Mouse (Mus musculus) forebrain, embryonic 10.5 days (tissue): Measurements from ENCODE around the gene Trpm5. TPM values are rescaled to one million over a fixed set of nuclear protein-coding genes. Genes with fewer than 3 reads are reported as not detected.

ENCODE experiments used
- DNase-seq: peaks from one replicate; pipeline ENCODE4 v3.0.0-alpha.2; 2017; ENCODE audit warnings: low spot score; ENCODE audit errors: extremely low spot score
- H3K27ac ChIP-seq: fragments of 300-500 bp; sonication (generic); 2 replicates; pipeline ENCODE4 v1.5.1; 2016; ENCODE audit warnings: mild to moderate bottlenecking
- H3K27me3 ChIP-seq: fragments of 300-500 bp; sonication (generic); 2 replicates; pipeline ENCODE4 v1.6.1; 2016; ENCODE audit warnings: mild to moderate bottlenecking; ENCODE audit not compliant: poor library complexity, severe bottlenecking
- H3K36me3 ChIP-seq: fragments of 300-500 bp; sonication (generic); replicated peaks from 2 replicates; pipeline ENCODE4 v1.6.1; 2016; ENCODE audit warnings: mild to moderate bottlenecking, moderate library complexity
- H3K4me1 ChIP-seq: fragments of 300-500 bp; sonication (generic); 2 replicates; pipeline ENCODE4 v1.6.1; 2016
- H3K4me3 ChIP-seq: fragments of 300-500 bp; sonication (generic); 2 replicates; pipeline ENCODE4 v1.5.1; 2016; ENCODE audit warnings: mild to moderate bottlenecking, moderate library complexity
- H3K9me3 ChIP-seq: fragments of 300-500 bp; sonication (generic); 2 replicates; pipeline ENCODE4 v1.6.1; 2016; ENCODE audit warnings: mild to moderate bottlenecking, moderate library complexity
- WGBS: fragments of 180-500 bp; shearing (Covaris S2); methylation state at CpG from one replicate; pipeline ENCODE4 v1.1.7; 2016; 5-methylcytosine and 5-hydroxymethylcytosine counted together
- polyA plus RNA-seq: library from polyadenylated mRNA; unstranded; fragments of >200 nt; fragmentation: Nextera tagmentation; extraction: Ambion mirVana; gene quantifications from 2 replicates; pipeline ENCODE4 v1.2.1, GENCODE M21; 2016

The Trpm5 gene
- polyA plus RNA-seq, 1 experiment from 2014 or later: 0.90 TPM

DNA sequence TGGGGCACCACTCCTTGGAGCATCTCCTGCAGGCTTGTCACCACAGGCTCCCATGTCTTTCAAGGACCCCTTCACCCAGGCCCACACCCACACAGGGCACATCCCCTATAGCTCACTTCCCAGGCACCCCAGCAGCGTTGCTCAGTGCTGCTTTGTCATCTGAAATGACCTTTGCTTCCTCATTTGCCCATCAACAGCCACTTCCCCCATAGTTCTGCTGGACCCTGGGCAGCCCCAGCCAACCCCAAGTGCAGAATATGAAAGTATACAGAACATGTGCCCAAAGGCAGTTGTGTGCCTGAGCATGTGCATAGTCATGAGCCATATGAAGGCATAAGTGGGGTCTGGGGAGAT is 1.1 kb upstream of the Trpm5 start:
- DNase-seq: no peak

DNA sequence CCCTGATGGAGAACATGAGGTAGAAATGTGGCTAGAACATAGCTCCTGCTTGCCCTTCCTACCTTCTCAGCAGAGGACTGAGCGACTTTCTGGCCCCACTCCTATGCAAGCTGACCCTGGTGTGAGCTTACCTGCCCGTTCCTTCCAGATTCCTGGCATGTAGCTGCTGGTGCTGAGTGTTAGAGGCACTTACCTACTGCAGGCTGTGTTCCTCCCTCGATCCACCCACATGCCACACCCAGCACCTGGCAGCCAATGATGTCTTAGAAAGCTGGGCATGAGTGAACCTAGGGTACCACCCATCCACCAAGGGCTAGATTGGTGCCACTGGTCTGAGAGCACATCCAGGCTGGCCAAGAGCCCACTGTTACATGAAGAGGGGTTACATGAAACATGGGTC is 595 bp downstream of the Trpm5 start:
- whole genome bisulfite sequencing: 75% methylated on average over 3 of the region's 3 CpGs
- Histone ChIP-seq H3K4me1 (peaks cover 6% of the 10 kb centered on the region; the same call in 1 of the 2 replicates), H3K36me3 (no peaks in the 10 kb centered on the region), H3K4me3 (no peak overlapping the region), H3K27me3 (peaks cover 34% of the 10 kb centered on the region), H3K9me3 (no peaks in the 10 kb centered on the region), H3K27ac (no peak overlapping the region)
- no peak for DNase-seq

More for the DNA sequence above, 1.1 kb upstream of the Trpm5 start:
- Histone ChIP-seq H3K9me3 (no peaks in the 10 kb centered on the region), H3K4me1 (peaks cover 8% of the 10 kb centered on the region; the same call in 1 of the 2 replicates), H3K27ac (no peak overlapping the region), H3K36me3 (no peaks in the 10 kb centered on the region), H3K4me3 (no peak overlapping the region), H3K27me3 (peaks cover 27% of the 10 kb centered on the region)
- WGBS: 60% methylated on average over 1 of the region's 1 CpGs

DNA sequence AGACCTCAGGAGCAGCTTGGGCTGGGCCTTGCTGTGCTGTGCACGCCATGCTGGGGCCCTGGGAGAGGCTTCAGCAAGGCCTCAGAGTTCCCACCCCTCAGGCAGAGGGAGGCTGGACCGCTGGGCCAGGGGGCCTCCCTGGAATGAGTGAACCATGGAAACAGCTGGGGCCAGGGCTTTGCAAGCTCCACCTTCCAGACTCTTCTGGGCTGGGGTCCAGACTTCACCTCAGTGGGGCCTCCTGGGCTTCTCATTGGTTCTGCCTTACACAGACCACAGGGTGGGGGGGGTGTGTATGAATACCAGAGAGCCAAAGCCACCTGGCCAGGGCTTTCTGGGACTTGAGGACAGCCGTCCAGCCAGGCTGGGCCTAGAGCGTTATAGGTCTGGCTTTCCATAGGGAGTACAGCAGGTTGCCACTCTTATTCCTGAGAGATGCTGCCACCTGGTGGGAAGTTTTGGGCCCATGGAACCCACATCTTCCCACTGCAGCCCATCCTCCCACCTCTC is 7.3 kb downstream of the Trpm5 start:
- H3K9me3 ChIP-seq: no peaks in the 10 kb centered on the region
- H3K27me3 ChIP-seq: peaks cover 12% of the 10 kb centered on the region; the same call in 1 of the 2 replicates
- peaks cover 8% of the 10 kb centered on the region for H3K4me1 ChIP-seq
- peak; percentile 36 for DNase-seq
- WGBS: 41% methylated on average over 4 of the region's 4 CpGs
- peak overlapping the region; percentile 53; the same call in 1 of the 2 replicates for H3K27ac ChIP-seq
- H3K36me3 ChIP-seq: no peaks in the 10 kb centered on the region
- H3K4me3 ChIP-seq: no peak overlapping the region

DNA sequence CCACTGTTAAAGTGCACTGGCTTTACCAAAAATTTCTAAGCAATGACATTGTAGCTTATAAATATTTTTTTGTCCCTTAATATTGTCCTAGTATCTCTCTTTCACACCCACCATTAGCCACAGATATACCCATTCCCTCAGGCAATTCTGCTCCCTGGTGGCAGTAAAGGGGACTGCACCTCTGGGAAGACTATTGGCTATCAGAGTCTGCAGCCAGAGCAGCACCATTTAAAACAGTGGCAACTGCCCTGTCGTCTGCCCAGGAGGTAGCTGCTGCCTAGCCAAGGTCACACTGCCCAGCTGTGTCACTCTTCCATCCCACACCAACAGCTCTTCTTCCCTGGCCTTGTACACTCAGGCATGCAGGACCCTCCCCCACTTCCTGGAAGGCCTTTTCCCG is 8.1 kb downstream of the Trpm5 start:
- H3K4me1 ChIP-seq: peaks cover 8% of the 10 kb centered on the region
- DNase-seq: peak; percentile 46
- H3K27me3 ChIP-seq: peaks cover 9% of the 10 kb centered on the region; the same call in 1 of the 2 replicates
- no peaks in the 10 kb centered on the region for H3K36me3 ChIP-seq
- no peaks in the 10 kb centered on the region for H3K9me3 ChIP-seq
- 58% methylated on average over 2 of the region's 2 CpGs for WGBS
- H3K4me3 ChIP-seq: no peak overlapping the region
- no peak overlapping the region for H3K27ac ChIP-seq

DNA sequence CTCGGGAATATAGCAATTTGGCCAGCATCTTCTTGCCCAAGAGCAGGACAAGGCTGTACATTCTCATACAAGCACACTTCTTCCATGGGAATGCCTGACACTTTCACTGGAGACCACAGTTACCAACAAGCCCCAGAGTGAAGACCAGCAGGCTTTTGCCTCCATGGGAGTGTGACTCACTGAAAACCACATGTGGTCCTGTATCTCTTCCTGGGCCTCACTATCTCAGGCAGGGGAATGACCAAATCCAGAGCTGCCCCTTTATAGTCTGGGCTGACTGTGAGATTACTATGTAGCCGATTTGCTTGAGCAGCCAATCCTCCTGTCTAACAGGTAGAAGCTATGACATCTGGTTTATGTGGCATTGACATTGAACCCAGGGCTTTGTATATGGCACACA is 10.7 kb downstream of the Trpm5 start:
- Histone ChIP-seq H3K4me1 (peaks cover 8% of the 10 kb centered on the region), H3K4me3 (no peak overlapping the region), H3K27ac (no peak overlapping the region), H3K36me3 (no peaks in the 10 kb centered on the region), H3K27me3 (peaks cover under 1% of the 10 kb centered on the region; the same call in 1 of the 2 replicates), H3K9me3 (no peaks in the 10 kb centered on the region)
- no peak for DNase-seq
- 81% methylated on average over 2 of the region's 2 CpGs for WGBS

DNA sequence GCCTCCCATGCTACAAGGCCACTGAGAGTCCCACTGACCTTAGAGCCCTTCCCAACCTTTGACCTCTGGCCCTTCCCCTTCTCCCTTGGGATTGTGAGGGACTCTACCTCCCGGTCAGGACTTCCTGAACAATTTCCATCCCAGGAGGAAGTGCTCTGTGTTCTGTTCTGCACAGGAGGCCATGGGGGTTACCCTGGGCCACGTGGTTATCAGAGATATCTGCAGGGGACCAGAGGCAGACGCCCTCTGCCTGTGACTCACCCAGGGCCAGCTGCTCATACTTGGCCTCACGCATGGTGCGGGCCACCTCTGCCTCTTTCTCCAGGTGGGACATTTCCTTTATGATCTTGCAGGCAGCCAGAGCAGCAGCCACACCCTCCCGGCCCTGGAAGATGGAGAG is 12.4 kb downstream of the Trpm5 start:
- DNase-seq: no peak
- H3K4me3 ChIP-seq: no peak overlapping the region
- no peaks in the 10 kb centered on the region for H3K9me3 ChIP-seq
- H3K27ac ChIP-seq: no peak overlapping the region
- peaks cover 6% of the 10 kb centered on the region for H3K4me1 ChIP-seq
- WGBS: 70% methylated on average over 6 of the region's 6 CpGs
- H3K36me3 ChIP-seq: no peaks in the 10 kb centered on the region
- H3K27me3 ChIP-seq: no peaks in the 10 kb centered on the region; the same call in 1 of the 2 replicates

DNA sequence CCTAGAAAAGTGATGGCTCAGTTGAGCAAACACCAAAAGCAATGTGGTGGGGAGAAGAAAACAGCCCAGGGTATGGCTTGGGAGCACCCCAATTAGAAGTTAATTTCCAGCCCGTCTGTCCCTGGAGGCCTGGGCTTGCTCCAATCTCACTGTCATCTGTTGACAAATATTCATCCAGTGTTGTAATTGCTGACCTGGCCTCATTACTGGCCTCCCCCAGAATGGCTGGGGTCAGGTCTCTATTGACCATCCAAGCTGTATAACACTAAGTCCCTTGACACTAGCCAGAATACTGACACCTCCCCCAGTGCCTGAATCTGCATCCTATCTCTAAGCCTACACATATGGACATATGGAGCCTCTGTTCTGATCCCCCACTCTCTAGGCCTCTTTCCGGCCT is 17.1 kb downstream of the Trpm5 start:
- 93% methylated on average over 2 of the region's 2 CpGs for WGBS
- DNase-seq: no peak

DNA sequence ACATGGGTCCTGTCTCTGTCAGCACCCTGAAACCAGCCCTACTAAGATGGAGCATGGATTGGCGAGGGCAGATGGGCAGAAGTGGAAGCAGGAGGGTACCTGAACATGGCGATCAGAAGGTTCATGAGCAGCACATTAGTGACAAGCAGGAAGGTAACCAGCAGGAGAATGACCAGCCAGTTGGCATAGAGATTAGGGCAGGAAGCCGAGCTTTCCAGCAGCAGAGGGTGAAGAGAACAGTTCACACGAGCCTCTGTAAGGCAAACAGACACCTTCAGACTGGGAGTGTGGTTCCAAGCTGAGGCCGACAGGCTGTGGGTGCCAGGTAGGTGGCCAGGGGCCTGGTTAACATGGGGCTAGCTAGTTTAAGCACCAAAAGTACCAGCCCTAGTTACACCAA is 19.0 kb downstream of the Trpm5 start:
- Histone ChIP-seq H3K4me1 (peaks cover 12% of the 10 kb centered on the region), H3K4me3 (no peak overlapping the region), H3K9me3 (no peaks in the 10 kb centered on the region), H3K27me3 (no peaks in the 10 kb centered on the region), H3K36me3 (peaks cover 12% of the 10 kb centered on the region), H3K27ac (no peak overlapping the region)
- 74% methylated on average over 5 of the region's 5 CpGs for WGBS
- no peak for DNase-seq

More for the DNA sequence above, 17.1 kb downstream of the Trpm5 start:
- Histone ChIP-seq H3K4me3 (no peak overlapping the region), H3K9me3 (no peaks in the 10 kb centered on the region), H3K27me3 (no peaks in the 10 kb centered on the region), H3K27ac (no peak overlapping the region), H3K4me1 (no peaks in the 10 kb centered on the region), H3K36me3 (no peaks in the 10 kb centered on the region)

DNA sequence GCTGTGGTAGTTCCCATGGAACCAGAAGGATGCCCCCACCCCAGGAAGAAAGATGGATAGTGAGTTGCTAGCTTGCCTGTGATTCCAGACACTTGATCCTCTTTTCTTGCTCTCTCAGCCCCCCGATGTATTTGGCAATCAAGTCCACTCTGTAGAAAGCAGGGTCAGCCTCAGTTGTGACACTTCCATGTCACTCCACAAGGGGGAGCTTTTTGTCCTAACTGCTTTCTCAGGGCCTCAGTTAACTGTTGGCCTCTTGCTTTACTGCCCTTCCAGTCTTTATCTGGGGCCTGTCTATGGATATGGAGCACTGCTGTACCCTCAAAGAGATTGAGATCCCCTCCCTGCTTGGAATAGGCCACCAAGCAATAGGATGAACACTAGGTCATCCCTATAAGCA is 21.4 kb downstream of the Trpm5 start:
- no peaks in the 10 kb centered on the region for H3K9me3 ChIP-seq
- WGBS: 52% methylated on average over 1 of the region's 1 CpGs
- DNase-seq: peak; percentile 50
- peaks cover 20% of the 10 kb centered on the region for H3K36me3 ChIP-seq
- no peak overlapping the region for H3K27ac ChIP-seq
- no peaks in the 10 kb centered on the region for H3K27me3 ChIP-seq
- H3K4me3 ChIP-seq: no peak overlapping the region
- H3K4me1 ChIP-seq: peaks cover 25% of the 10 kb centered on the region

DNA sequence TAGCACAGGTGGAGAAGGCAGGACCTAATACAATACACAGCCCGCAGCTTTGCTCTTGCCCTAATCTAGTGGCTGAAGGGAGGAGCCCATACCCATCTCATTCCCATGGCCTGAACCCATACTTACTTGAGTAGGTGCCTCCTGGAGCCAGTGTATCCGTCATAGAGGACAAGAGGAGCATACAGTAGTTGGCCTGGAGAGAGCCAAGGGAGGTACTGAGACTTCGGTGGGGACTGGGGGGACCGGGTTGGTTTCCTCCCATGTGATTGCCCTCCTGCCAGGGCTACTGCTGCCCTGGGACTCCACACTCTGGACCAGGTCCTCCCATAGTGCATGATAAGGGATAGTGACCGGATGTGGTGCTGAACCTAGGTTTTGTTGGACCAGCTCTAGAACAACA is 21.8 kb downstream of the Trpm5 start:
- no peak for DNase-seq
- H3K4me3 ChIP-seq: no peak overlapping the region
- peaks cover 25% of the 10 kb centered on the region for H3K36me3 ChIP-seq
- H3K4me1 ChIP-seq: peaks cover 30% of the 10 kb centered on the region
- no peaks in the 10 kb centered on the region for H3K9me3 ChIP-seq
- no peaks in the 10 kb centered on the region for H3K27me3 ChIP-seq
- WGBS: 88% methylated on average over 5 of the region's 5 CpGs
- H3K27ac ChIP-seq: no peak overlapping the region

DNA sequence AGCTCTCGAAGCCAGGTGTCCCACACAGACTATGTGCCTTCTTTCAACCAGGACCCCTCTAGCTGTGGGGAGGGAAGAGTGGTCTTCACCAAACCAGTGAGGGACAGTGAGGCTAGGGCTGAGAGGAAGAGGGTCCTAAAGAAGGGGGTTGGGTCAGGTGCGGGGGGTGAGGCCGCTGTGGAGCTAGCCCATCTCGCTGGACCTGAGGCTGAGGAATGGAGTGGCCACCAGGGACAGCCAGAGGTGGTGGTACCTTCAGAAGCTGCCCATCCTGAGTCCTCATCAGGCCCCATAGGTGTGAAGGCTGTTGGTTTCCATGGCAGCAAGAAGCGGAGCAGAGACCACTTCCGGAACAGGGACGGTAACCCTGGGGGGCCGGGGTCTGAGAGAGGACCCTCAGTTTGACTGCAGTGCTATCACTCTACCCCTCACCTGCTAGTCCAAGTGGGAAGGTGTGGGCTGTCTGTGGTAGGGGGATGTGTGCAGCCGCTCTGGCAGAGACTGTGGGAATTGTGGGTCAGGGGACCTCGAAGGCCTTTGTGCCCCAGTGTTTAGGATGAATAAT is 23.9 kb downstream of the Trpm5 start:
- H3K4me1 ChIP-seq: peaks cover 32% of the 10 kb centered on the region
- peak overlapping the region; percentile 72 for H3K4me3 ChIP-seq
- peaks cover 45% of the 10 kb centered on the region for H3K36me3 ChIP-seq
- no peak for DNase-seq
- H3K27me3 ChIP-seq: no peaks in the 10 kb centered on the region
- H3K9me3 ChIP-seq: no peaks in the 10 kb centered on the region
- 90% methylated on average over 10 of the region's 10 CpGs for WGBS
- H3K27ac ChIP-seq: peak overlapping the region; percentile 91

DNA sequence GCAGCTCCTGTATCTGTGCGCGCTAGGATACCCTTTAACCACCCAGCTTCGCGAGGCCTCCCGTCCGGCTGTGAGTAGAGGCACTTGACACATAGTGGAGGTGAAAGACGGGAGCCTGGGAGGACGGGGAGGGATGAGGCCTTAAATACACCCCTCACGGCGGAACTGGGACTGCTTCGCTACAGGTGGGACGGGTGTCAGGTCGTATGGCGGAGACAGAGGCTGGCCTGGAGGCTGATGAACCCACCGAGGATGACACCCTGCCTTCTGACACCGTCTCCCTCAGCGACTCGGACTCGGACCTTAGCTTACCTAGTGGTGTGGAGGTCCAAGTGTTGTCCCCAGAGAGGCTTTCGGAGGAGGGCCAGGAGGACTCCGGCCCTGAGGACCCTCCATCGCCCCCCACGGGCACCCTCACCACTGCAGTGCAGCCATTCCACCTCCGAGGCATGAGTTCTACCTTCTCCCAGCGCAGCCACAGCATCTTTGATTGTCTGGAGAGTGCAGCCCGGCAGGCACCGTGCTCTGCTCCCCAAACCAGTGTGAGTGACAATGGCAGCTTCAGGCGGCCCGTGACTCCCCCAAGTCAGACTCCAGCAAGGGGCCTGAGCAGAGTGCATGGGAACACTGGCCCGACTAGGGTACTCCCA is 24.6 kb downstream of the Trpm5 start:
- peak overlapping the region; percentile 72 for H3K4me3 ChIP-seq
- H3K4me1 ChIP-seq: peaks cover 32% of the 10 kb centered on the region
- H3K36me3 ChIP-seq: peaks cover 53% of the 10 kb centered on the region
- H3K27ac ChIP-seq: peak overlapping the region; percentile 91
- 14% methylated on average over 30 of the region's 30 CpGs for WGBS
- H3K9me3 ChIP-seq: no peaks in the 10 kb centered on the region
- no peak for DNase-seq
- H3K27me3 ChIP-seq: no peaks in the 10 kb centered on the region

DNA sequence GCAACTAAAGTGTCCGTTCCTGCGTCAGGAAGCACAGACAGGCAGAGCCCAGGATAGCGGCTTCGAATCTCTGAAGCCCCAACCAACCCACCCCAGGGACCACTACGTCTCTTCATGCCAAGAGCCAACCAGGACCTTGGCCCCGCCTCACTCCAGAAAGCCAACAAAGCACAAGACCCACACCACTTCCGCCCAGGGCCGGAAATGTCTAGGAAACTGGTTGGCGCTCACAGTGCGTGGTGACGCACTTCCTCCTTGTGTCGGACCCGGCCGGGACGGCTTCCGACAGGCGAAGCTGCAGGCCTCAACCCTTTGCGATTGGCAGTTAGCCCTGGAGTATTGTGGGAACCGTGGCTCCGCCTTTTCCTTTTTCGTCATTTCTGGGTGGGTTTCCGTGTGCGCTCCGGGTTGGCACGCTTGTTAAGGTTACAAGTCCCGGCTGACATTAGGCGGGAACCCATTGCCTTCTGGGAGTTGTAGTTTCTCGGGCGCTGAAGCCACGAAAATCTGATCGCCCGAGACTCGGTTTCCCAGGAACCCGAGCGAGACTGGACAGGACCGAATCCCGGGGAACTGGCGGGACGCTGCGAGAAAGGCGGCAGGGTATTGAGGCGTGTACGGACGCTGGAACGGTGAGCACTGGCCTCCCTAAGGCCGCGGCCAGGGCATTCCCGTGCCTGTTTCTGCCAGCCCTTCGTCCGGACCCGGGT is 25.4 kb downstream of the Trpm5 start, which contains the start of gene Tssc4:
TSS of gene Tssc4 (plus strand) at position 368 of the 710 bp plus-strand sequence.
- Histone ChIP-seq H3K27ac (peak within 1 kb of the TSS; percentile 91), H3K4me3 (peak within 1 kb of the TSS; percentile 72), H3K9me3 (no peaks in the 10 kb centered on the region), H3K36me3 (peaks cover 61% of the 10 kb centered on the region), H3K27me3 (no peaks in the 10 kb centered on the region), H3K4me1 (peaks cover 32% of the 10 kb centered on the region)
- WGBS: under 1% methylated on average over 51 of the region's 51 CpGs
- DNase-seq: peak; percentile 99
